Mouse (Mus musculus) liver, embryonic 16.5 days (tissue): Measurements from ENCODE around the gene Agrp. TPM values are rescaled to one million over a fixed set of nuclear protein-coding genes. Genes with fewer than 3 reads are reported as not detected.

Experiments used
- ATAC-seq: fragments of 200-750 bp; cut with Nextera tagmentation; 2 replicates; pipeline ENCODE4 v1.8.0; 2017; ENCODE audit warnings: low read depth, mild to moderate bottlenecking, moderate number of reproducible peaks, moderate library complexity
- H3K27ac ChIP-seq: fragments of 300-500 bp; sonication (generic); 2 replicates; pipeline ENCODE4 v1.5.1; 2014; ENCODE audit warnings: mild to moderate bottlenecking, low read length
- H3K27me3 ChIP-seq: fragments of 300-500 bp; sonication (generic); 2 replicates; pipeline ENCODE4 v1.6.1; 2014; ENCODE audit warnings: low read depth, low read length, mixed read lengths; ENCODE audit not compliant: control insufficient read depth, insufficient read depth
- H3K36me3 ChIP-seq: fragments of 300-500 bp; sonication (generic); 2 replicates; pipeline ENCODE4 v1.6.1; 2014; ENCODE audit warnings: mild to moderate bottlenecking; ENCODE audit not compliant: control insufficient read depth, insufficient read depth
- H3K4me1 ChIP-seq: fragments of 300-500 bp; sonication (generic); 2 replicates; pipeline ENCODE4 v1.6.1; 2014; ENCODE audit warnings: low read depth, low read length, mixed read lengths; ENCODE audit not compliant: control insufficient read depth
- H3K4me2 ChIP-seq: fragments of 300-500 bp; sonication (generic); 2 replicates; pipeline ENCODE4 v1.6.1; 2014; ENCODE audit warnings: low read depth, low read length, mixed read lengths
- H3K4me3 ChIP-seq: fragments of 300-500 bp; sonication (generic); 2 replicates; pipeline ENCODE4 v1.5.1; 2014; ENCODE audit warnings: low read depth, mild to moderate bottlenecking, low read length
- H3K9ac ChIP-seq: fragments of 300-500 bp; sonication (generic); 2 replicates; pipeline ENCODE4 v1.6.1; 2014; ENCODE audit warnings: low read depth, low read length
- H3K9me3 ChIP-seq: fragments of 300-500 bp; sonication (generic); replicated peaks from 2 replicates; pipeline ENCODE4 v1.6.1; 2016; ENCODE audit warnings: low read length; ENCODE audit not compliant: control insufficient read depth
- WGBS: fragments of 180-500 bp; shearing (Covaris S2); extraction: QIAGEN DNeasy Blood & Tissue Kit; methylation state at CpG from one replicate; pipeline ENCODE4 v1.1.7; 2014; ENCODE audit not compliant: insufficient replicate concordance; 5-methylcytosine and 5-hydroxymethylcytosine counted together
- polyA plus RNA-seq: library from polyadenylated mRNA; unstranded; fragments of >200 nt; fragmentation: Nextera tagmentation; extraction: Ambion mirVana; gene quantifications from 2 replicates; pipeline ENCODE4 v1.2.1, GENCODE M21; 2015

Agrp gene
- polyA plus RNA-seq, 1 experiment from 2014 or later = not detected

GRCm38 (mm10) chr8:105543703-105544102, 93.5 kb downstream of the Agrp start:
- no peaks in the 10 kb centered on the region for H3K27me3 ChIP-seq
- peak overlapping the region; percentile 28; the same call in 1 of the 2 replicates for H3K9ac ChIP-seq
- H3K27ac ChIP-seq = peak overlapping the region; percentile 67
- no peak overlapping the region for H3K4me2 ChIP-seq
- H3K4me3 ChIP-seq = no peak overlapping the region
- no peak for ATAC-seq
- peaks cover 51% of the 10 kb centered on the region for H3K4me1 ChIP-seq
- no peaks in the 10 kb centered on the region for H3K9me3 ChIP-seq
- H3K36me3 ChIP-seq = peaks cover 6% of the 10 kb centered on the region; the same call in 1 of the 2 replicates
- WGBS = 13% methylated on average over 1 of the region's 1 CpGs

DNA sequence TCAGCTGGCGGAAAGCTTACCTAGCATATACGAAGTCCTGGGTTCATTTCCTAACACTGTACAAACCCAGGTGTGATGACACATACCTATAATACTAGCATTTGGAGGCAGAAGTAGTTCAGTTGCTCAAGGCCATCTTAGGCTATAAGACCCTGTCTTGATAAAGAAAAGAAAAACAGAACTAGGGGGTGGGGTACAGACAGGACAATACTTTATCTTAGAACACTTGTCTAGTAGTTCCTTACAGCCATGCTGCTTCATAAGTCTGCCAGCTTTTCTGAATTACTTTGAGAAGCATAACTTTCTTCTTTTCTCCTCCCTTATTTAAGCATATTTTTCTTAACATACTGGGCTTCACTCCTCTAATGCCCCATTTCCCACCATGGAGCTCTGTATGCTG, 94.4 kb downstream of the Agrp start:
- no peaks in the 10 kb centered on the region for H3K9me3 ChIP-seq
- H3K27ac ChIP-seq = peak overlapping the region; percentile 72
- no peak overlapping the region for H3K9ac ChIP-seq
- H3K36me3 ChIP-seq = peaks cover 12% of the 10 kb centered on the region
- peaks cover 51% of the 10 kb centered on the region for H3K4me1 ChIP-seq
- H3K27me3 ChIP-seq = no peaks in the 10 kb centered on the region
- ATAC-seq = peak; percentile 46; the same call in 1 of the 2 replicates
- H3K4me2 ChIP-seq = peak overlapping the region; percentile 45
- WGBS = 59% methylated on average over 2 of the region's 2 CpGs
- no peak overlapping the region for H3K4me3 ChIP-seq

- WGBS = 26% methylated on average over 3 of the region's 3 CpGs
- Histone ChIP-seq H3K27me3 (no peaks in the 10 kb centered on the region), H3K27ac (peak overlapping the region; percentile 90), H3K9ac (no peak overlapping the region), H3K9me3 (no peaks in the 10 kb centered on the region), H3K4me3 (no peak overlapping the region), H3K36me3 (peaks cover 18% of the 10 kb centered on the region), H3K4me2 (peak overlapping the region; percentile 45), H3K4me1 (peaks cover 51% of the 10 kb centered on the region)
- peak; percentile 85 for ATAC-seq
Measured at GRCm38 (mm10) chr8:105542032-105542656, 95.0 kb downstream of the Agrp start.

DNA sequence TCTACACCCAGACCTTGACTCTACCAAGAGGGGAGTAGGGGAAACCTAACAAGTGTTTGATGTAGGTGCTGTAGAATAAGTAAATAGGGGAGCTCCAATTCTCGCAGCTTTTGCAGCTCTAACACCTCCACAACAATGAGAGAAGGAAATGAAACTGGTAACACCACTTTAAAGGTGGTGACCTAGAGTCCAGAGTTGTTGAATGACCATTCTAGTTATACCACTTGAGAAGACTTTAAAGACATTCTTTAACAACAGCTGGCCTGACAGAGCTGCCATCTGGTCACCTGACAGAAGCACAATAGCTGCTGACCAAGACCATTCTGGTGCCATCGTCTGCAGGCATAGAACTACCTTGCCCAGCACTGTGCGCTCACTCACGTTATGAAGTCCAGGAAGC, 98.3 kb downstream of the Agrp start:
- no peak overlapping the region for H3K4me3 ChIP-seq
- ATAC-seq = no peak
- 89% methylated on average over 4 of the region's 4 CpGs for WGBS
- H3K27me3 ChIP-seq = no peaks in the 10 kb centered on the region
- H3K9me3 ChIP-seq = no peaks in the 10 kb centered on the region
- H3K27ac ChIP-seq = no peak overlapping the region
- peaks cover 33% of the 10 kb centered on the region for H3K4me1 ChIP-seq
- H3K4me2 ChIP-seq = no peak overlapping the region
- peaks cover 18% of the 10 kb centered on the region for H3K36me3 ChIP-seq
- H3K9ac ChIP-seq = no peak overlapping the region

DNA sequence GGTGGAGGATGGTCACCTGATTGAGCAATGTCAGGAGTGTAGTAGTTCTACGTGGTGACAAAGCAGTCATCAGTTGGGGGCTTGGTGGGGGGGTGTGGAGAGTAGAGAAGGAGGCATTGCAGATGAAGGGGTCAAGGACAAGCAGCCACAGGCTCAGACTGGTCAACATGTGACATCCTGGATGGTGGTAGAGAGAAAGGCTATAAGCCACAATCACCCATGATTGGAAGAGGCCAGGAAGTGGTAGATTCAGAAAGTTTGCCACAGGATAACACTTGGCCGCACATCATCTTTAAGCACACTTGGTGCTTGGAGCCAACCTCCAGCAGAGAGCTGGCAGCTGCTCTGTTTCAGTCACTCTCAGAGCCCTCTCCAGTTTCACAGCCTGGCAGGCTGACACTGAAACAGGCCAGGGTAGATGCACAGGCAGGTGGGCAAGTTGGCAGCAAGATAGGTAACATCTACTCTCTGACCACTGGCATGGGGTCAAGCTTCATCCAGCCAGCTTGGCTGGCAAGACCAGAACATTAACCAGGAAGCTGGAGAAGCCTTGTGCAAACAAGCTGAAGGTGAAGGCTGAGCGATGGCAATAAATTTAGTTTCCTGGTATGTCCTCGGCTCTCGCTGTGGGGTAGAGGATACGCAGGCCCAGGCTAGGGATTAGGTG, 100.0 kb downstream of the Agrp start:
- Histone ChIP-seq H3K9me3 (no peaks in the 10 kb centered on the region), H3K36me3 (peaks cover 18% of the 10 kb centered on the region), H3K4me1 (peaks cover 33% of the 10 kb centered on the region), H3K9ac (no peak overlapping the region), H3K4me2 (no peak overlapping the region), H3K4me3 (no peak overlapping the region), H3K27me3 (no peaks in the 10 kb centered on the region), H3K27ac (no peak overlapping the region)
- WGBS = 85% methylated on average over 6 of the region's 6 CpGs
- ATAC-seq = no peak

GRCm38 (mm10) chr8:105536546-105536945, 100.6 kb downstream of the Agrp start:
- no peak overlapping the region for H3K9ac ChIP-seq
- no peak overlapping the region for H3K4me2 ChIP-seq
- ATAC-seq = no peak
- no peak overlapping the region for H3K4me3 ChIP-seq
- peaks cover 18% of the 10 kb centered on the region for H3K36me3 ChIP-seq
- H3K9me3 ChIP-seq = no peaks in the 10 kb centered on the region
- no peaks in the 10 kb centered on the region for H3K27me3 ChIP-seq
- 93% methylated on average over 3 of the region's 3 CpGs for WGBS
- no peak overlapping the region for H3K27ac ChIP-seq
- peaks cover 30% of the 10 kb centered on the region for H3K4me1 ChIP-seq

DNA sequence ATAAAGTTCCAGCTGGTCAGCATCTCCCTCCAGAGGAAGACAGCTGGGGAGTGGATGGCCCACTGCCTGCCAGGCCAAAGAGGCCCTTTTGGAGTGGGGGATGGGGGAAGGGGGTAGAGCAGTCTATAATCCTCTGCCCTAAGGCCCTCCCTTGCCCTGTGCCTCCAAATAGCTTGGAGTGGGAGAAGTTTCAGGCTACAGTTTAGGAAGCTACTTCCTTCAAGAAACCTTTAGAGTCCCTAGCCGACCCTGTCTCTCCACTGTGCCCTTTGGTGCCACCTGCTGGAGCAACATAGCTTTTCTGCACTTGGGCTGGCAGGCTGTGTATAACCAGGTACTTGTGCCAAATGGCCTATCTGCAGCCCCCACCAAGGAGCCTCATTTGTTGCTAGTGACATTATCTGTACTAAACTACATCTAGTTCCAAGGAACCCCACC, 103.3 kb downstream of the Agrp start:
- Histone ChIP-seq H3K27ac (peak overlapping the region; percentile 31; the same call in 1 of the 2 replicates), H3K4me3 (no peak overlapping the region), H3K4me1 (peaks cover 24% of the 10 kb centered on the region), H3K9ac (no peak overlapping the region), H3K27me3 (no peaks in the 10 kb centered on the region), H3K36me3 (peaks cover 14% of the 10 kb centered on the region), H3K9me3 (no peaks in the 10 kb centered on the region), H3K4me2 (no peak overlapping the region)
- ATAC-seq = peak; percentile 61
- 4% methylated on average over 1 of the region's 1 CpGs for WGBS

DNA sequence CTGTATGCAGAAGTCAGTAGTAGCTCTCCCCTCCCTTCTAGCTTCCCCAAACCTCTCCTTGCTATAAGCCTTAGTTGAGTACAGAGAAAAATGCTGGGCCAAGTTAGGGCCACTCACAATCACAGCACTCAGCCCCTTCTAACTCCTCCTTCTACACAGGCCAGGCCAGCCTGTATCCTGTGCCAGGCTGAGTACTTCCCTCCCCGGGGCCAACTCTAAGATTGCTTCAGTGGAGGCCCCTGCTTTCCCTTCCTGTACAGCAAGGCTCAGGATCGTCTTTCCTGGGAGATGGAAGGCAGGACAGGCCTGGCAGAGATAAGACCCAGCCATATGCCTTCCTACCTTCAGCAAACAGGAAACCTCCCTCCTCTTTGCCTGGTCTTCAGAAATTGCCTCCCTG, 103.8 kb downstream of the Agrp start:
- 10% methylated on average over 2 of the region's 2 CpGs for WGBS
- Histone ChIP-seq H3K9me3 (no peaks in the 10 kb centered on the region), H3K9ac (no peak overlapping the region), H3K4me1 (peaks cover 24% of the 10 kb centered on the region), H3K36me3 (peaks cover 11% of the 10 kb centered on the region), H3K27ac (peak overlapping the region; percentile 31; the same call in 1 of the 2 replicates), H3K27me3 (no peaks in the 10 kb centered on the region), H3K4me2 (no peak overlapping the region), H3K4me3 (no peak overlapping the region)
- peak; percentile 30; the same call in 1 of the 2 replicates for ATAC-seq

DNA sequence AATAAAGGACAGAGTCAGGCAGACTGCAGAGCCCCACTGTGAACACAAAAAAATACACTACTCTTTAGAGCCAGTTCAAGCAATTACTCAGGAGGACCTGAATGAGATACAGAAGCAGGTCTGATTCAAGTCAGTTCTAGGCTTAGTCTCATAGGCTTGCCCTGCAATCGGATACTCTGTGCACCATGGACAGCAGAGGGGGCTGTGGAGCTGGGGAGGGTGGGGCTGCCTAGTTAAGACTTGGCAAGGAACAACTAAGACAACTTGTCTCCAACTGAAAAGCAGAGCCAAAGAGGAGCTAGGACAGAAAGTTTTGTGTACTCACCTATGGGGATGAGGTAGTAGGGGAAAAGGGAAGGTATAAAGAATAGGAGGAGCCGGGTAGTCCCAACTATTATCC, 105.4 kb downstream of the Agrp start:
- H3K4me2 ChIP-seq = no peak overlapping the region
- no peak; the same call in 1 of the 2 replicates for ATAC-seq
- no peaks in the 10 kb centered on the region for H3K9me3 ChIP-seq
- H3K9ac ChIP-seq = no peak overlapping the region
- no peaks in the 10 kb centered on the region for H3K36me3 ChIP-seq
- no peak overlapping the region for H3K27ac ChIP-seq
- no peak overlapping the region for H3K4me3 ChIP-seq
- no peaks in the 10 kb centered on the region for H3K27me3 ChIP-seq
- H3K4me1 ChIP-seq = peaks cover 24% of the 10 kb centered on the region
- 42% methylated on average over 2 of the region's 2 CpGs for WGBS
